Mouse (Mus musculus) c-Kit-positive CD71-positive TER-119-negative erythroid progenitor cells, embryonic 14.5 days (primary cell): ENCODE measurements around the gene Nav2.

Experiments used
- DNase-seq: peaks from one replicate; pipeline ENCODE4 v3.0.0-alpha.2; 2013; ENCODE audit warnings: low read depth

Gene Nav2

DNA sequence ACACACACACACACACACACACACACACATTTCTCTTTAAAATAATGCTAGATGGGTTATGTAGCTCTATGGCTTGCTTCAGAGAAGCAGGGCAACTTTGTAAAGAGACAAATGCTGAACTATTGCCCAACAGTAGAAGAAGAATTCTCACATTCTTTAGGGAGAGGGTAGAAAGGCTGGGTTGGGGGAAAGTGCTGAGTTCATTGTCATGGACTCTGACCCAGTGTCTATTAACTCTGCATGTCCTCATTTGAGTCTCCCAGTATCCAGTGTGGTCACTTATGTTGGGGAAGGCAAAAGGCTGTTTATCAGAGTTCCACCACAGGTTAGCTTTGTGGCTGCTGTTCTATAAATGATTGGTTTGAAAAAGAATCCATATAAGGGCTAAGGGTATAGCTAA is 584.1 kb downstream of the Nav2 start:
- no peak for DNase-seq

DNA sequence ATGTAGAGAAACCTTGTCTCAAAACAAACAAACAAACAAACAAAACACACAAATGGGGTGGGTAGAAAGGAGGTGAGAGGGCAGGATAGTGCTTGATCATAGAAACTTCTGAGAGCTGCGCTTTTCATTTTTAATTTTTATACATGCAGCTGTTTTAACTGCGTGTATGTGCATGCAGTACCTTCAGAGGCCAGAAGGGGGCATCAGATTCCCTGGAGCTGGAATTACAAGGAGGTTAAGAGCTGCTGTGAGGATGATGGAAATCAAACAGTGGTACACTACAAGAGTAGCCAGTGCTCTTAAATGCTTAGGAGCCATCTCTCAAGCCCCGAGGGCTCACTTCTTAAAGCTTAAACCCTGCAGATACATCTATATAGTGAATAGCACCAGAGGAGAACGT is 584.7 kb downstream of the Nav2 start:
- peak; percentile 7 for DNase-seq

DNA sequence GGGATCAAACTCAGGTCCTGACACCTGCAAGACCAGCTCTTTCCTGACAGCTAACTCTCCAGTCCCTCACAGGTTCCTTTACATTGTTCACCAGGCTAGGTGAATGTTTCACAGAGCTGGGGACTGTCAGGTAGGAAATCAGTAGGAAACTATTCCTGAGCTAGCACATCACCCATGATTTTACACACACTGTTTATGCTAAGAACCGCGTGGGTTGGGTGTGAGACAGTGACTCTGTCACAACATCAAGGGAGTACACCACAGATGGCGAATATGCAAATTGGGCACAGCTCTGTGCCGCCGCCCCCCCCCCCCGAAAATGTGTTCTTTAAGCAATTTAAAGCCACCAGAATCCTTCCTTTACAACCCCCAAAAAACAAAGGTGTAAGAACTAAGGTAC is 586.1 kb downstream of the Nav2 start:
- no peak for DNase-seq

DNA sequence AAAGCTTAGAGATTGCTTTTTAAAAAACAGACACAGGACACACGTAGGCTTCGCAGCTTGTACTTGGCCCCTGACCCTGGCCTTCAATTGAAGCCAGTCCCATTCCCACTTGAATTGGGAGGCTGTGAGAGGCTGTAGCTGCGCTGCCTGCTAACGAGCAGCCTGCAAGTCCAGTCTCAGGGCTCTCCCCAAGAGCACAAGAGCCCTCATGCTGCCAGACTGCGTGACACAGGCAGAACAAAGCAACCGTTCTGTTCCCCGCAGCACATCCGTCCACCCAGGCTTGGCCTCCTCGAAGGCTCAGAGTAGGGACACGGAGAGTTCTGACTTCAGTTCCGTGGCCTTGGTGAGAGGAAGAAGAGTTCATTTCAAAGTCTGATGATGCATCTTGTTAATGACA is 587.6 kb downstream of the Nav2 start:
- no peak for DNase-seq

DNA sequence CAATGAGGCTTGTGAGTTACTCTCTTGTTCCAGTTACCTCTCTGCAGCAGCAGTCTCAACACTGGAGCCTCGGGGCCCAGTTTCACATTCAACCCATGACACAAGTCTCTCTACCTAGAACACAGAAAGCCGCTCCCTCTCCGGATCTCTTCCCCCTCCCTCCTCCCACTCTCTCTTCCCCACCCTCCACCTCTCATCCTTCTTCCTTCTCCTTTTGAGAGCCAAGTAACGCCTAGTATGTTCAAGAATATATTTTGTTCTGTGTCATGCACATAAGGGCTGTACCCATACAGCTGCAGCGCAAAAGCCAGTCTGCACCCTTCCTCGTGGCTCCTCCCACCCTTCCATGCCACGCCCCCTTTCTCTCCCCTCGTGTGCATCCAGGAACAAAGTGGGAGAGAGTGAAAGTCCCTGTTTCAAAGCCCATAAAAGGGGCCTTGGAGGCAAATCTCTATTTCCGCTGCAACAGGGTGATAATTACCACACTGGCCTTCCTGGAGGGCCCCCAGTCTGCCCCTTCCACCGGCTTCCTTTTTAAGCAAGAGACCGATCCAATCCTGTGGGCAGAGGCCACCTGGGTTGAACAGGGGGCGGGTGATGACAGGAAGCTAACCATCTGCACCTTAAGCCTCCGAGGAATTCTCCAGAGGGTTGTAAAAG is 588.4 kb downstream of the Nav2 start:
- DNase-seq = no peak

DNA sequence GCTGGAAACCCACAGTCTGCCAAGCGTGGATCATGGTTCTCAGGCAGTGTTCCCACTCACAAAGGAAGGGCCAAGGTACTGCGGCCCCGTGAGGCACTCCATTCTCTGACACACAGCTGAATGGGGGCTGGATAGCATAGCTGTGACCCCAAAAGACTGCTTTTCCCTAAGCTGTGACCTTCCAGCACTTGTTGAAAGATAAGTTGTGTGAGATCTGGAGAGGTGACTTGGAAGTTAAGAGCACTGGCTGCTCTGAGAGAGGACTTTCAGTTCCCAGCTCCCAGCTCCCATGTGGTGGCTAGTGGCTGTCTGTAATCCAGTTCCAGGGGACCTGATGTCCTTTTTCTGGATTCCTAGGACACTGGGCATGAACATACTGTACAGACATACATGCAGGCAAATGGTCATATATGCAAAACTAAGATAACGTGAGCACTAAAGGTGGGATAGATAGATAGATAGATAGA is 588.9 kb downstream of the Nav2 start:
- DNase-seq = no peak

DNA sequence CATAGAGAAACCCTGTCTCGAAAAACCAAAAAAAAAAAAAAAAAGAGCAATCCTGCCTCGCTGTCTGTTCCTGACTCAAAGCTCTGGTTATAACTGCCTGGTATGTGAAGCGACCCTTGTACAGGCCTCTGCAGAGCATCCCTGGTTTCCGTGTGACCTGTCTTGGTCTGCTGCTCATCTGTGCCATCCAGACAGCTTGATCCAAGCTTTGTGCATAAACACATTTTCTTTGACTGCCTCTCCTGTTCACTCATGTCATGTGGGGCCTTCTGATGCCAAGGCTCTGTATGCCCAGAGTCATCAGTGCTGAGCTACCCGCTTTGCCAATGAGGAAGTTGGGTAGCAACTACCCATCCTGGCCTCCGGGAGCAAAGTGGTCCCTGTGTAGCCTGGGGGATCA is 591.1 kb downstream of the Nav2 start:
- DNase-seq = no peak

DNA sequence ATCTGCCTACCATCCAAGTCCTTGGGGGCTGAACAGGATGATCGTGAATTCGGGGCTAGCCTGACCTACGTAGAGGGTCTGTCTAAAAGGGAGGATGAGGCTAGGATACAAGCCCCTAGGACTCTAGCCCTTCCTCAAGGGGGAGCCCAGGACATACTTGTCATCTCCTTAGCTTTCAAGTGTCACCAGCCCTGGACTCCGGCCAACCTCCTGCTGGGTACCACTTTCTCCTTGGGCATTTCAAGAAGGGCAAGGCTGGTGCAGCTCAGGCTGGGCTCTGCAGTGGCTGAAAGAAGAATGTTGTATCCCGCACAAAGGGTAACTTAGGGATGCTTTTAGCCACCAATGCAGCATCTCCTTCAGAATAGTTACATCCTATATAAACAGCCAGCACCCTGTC is 592.4 kb downstream of the Nav2 start:
- DNase-seq = no peak

DNA sequence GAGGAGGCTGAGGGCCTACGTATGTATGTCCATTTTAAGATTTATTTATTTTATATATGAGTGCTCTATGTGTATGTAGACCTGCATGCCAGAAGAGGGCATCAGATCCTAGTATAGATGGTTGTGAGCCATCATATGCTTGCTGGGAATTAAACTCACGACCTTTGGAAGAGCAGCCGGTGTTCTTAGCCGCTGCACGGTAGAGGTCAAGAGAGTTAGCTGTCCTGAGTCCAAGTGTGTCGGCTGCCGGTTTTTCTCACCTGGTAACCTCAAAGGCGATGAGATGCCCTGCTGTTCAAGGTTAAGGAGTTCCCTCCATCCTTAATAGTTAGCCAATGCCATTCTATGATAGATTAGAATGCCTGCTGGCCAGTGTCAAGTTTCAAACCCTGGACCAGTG is 594.9 kb downstream of the Nav2 start:
- DNase-seq = no peak

DNA sequence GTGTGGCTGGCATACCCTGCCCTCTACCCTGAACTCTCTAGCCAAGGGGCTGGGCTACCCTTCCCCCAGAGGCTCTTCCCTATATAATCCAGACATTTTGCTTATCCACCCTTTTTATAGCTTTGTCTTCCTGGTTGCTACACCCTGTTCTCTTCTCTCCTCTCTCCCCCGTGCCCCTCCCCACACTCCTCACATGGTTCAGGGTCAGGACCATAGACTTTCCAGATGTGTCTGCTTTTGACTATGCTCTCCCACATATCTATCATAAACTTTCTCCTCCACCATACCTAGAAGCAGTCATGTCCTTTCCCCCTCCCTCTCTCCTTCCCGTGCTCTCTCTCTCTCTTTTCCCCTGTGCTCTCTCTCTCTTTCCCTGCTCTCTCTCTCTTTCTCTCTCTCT is 595.4 kb downstream of the Nav2 start:
- DNase-seq = no peak

DNA sequence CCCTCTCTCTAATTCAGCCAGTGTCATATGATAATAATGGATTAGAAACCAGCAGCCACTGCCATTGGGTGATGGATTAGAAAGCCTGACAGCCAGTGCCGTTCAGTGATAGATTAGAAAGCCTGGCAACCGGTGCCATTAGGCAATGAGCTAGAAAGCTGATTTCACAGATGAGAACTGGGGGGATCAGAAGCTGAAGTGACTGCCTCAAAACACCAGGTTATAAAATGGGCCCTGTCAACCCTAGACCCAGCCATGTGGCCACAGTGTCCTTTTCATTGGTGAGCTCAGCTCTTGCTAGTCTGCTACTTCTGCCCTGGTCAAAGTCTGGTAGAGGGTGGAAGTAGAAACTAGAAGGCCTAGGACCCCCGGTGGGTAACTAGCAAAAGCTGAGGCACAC is 595.8 kb downstream of the Nav2 start:
- no peak for DNase-seq

DNA sequence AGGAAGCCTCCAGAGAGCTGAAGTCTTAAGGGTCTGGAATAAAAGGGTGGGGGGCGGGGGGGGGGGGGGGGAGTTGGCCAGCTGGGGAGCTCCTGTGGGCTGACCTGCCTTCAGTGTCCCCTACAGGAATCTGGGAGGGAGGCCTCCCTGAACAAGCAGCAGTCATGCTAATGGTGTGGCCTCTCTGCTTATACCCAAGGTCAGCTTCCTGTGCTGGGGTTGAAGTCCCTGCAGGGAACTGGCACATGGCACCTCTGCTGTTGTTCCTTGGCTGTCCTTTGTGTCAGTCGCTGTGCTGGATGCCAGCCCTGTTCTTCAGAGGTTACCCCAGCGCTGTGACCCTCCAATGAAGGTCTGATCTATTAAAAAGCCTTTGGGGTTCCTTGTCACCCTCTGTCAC is 596.5 kb downstream of the Nav2 start:
- DNase-seq = no peak

DNA sequence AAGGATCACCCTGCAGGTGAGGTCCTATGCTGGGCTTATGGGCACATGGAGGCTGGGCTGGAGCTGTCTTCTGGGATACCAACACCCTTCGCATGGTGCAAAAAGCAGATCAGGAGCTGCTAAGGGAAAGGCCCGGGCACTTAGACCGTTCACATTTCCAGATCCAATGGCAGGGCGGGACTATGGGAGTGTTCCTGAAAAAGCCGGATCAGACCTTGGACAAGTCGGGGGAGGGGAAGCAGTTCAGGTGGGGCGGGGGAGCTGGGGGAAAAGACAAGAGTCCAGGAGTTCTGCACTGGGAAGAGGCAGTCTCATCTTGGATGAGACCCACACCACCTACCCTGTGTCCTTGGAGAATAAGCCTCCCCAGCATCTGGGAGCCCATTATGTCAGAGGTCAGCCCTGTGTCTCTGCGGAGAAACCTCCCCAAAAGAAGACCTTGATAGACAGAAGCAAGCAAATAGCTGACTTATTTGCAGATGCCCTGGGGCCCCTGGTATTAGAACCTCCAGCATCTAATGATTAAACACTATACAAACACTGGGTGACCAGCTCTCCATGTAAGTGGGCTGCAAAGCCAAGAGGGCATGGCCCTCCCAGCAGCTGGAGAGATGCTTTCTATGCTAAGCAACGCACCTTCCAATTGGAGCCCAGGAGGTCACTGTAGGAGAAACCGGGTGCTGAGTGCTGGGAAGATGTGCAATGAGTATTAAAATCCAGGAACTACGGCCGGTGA is 597.7 kb downstream of the Nav2 start:
- DNase-seq = no peak

DNA sequence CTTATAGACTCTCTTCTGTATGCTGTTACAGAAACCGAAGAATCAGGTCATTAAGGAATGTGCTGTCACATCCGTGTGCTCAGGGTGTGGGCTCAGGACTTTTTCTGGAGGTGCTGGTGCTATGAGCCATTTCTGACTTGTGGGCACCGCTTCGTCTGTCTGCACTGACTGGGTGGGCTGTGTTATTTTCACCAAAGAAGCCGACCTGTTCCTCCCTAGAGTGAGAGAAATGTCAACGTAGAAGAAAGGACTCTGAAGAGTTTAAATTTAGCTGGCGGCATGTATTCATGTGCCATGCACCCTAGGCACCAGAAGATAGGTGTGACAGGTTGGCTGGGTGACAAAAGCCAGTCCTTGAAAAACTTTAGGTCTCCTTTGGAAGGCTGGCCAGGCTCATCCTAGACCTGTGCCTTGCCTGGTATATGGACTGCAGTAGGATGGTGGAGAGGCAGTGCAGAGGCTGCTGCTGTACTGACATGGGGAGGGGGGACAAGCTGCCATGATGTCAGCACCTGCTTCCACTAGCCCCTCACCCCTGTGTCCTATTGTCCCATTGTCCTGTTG is 599.5 kb downstream of the Nav2 start:
- no peak for DNase-seq

DNA sequence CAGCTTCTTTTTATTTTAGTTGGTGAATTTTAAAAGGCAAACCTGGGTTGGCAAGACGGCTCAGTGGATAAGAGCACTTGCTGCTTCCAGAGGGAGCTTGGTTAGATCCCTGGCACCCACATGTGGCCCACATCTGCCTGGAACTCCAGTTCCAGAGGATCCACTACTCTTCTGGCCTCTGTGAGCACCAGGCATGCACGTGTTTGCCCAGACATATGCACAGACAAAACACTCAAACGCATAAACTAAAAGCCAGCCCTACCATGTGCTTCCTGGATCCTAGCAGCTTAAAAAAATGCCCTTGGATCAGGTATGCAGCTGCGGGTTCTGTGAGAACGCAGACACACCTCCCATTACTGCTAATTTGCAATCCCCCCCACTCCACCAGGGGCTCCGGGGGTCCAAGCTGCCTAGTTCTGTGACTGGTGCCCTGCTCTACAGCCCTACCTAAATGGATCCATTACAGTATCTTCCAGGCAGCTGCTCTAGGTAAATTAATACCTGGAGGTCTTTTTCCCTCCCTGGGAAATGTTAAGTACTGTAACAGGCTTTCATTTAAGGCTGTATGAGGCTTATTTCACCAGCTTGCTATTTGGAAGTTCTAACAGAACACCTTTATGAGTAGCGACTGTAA is 603.4 kb downstream of the Nav2 start:
- no peak for DNase-seq

DNA sequence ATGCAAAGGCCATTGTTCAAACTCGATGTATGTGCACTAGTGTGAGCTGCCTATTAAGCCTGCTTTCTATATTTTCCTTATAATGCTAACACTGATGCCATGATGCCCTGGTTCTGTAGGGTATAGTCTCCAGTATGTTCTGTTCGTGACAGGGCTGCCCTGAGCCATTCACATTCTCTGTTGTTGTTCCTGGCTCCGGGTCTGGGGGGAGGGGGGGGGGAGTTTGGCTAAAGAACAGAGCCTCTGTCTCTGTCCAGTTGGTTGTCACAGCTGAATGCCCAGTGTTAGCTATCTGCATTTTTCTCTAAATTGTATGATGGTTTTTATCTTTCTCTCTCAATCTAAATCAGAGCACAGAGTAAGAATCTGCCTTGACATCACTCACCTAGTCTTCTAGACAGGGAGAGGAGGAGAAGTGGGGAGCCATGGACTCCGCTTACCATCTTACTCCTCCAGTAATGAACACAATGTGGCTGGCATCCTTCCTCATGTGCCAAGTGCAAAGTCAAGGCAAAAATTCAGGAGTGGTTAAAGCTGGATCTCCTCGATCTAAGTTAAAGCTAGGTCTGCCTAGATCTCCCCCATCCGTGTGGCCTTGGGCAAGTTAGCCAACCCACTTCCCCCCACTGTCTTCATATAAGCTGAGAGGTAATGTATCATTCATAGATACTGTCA is 605.4 kb downstream of the Nav2 start:
- DNase-seq = no peak

DNA sequence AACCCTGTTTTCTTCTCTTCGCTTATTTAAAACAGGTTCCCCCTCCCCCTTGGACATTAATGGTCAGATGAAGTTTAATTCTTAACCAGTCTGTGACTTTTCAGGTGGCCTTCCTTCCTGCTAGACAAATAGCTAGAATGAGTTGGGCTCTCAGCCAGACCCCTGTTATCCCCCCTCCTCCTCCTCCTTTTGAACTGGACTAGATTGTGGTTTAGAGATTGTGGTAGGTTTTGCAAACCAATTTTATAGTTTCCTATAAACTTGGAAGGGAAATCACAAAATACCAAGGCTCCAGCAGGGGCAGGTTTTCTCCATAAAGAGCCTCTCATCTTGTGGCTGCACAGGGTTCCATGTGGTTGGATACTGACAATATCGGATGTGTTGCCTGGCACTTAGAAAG is 606.5 kb downstream of the Nav2 start:
- no peak for DNase-seq

DNA sequence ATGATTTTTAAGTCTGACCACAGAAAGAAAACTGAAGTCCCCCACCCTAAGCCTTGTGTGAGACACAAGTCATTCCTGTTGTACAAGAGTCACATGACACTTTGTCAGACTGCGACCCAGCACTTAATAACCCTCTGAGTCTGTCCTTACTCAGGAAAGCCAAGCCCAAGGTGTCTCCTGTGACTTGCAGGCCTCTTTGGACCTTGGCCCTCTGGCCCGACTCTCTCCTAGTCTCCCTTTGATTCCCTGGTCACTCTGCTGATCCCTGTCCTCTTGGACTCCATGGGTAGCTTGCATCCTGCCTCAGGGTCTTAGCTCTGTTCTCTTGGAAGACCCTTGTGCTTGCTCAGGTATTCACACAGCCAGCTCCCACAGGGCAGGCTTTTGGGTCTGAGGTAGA is 612.0 kb downstream of the Nav2 start:
- no peak for DNase-seq

DNA sequence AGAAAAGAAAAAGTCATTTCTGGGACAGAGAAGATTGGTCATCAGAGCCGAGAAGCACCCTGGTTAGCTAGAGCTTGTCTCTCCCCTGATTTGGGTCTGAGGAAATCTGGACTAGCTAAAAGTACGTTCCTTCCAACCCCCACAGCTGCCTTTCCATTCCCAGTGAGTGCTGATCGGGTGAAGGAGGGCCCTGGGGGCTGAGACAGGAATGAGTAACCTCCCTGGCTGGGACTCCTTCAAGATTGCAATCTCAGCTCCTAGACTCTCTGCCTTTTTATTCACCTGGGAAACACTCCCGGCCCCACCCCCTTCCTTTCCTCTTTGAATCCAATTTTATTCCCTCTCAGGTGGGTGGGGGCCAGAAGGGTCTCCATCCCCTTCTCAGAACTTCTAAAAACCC is 612.8 kb downstream of the Nav2 start:
- DNase-seq = no peak

DNA sequence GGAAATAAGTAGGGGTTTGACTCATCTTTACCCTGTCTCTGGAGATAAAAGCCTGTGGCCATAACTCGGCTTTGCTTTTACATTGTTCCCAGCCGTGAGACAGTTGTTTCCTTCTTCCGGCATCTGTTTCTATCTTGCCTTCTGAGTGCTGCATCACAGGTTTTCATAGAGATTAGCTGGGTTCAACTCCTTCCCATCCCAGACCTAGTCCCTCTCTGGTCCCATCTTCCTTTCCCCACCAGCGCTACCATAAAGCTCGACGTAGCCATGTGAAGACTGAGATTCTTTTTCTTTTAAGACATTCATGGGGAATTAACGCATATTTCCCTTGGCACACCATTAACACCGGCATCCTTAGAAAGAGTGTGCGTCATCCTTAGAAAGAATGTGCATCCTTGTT is 613.5 kb downstream of the Nav2 start:
- no peak for DNase-seq

DNA sequence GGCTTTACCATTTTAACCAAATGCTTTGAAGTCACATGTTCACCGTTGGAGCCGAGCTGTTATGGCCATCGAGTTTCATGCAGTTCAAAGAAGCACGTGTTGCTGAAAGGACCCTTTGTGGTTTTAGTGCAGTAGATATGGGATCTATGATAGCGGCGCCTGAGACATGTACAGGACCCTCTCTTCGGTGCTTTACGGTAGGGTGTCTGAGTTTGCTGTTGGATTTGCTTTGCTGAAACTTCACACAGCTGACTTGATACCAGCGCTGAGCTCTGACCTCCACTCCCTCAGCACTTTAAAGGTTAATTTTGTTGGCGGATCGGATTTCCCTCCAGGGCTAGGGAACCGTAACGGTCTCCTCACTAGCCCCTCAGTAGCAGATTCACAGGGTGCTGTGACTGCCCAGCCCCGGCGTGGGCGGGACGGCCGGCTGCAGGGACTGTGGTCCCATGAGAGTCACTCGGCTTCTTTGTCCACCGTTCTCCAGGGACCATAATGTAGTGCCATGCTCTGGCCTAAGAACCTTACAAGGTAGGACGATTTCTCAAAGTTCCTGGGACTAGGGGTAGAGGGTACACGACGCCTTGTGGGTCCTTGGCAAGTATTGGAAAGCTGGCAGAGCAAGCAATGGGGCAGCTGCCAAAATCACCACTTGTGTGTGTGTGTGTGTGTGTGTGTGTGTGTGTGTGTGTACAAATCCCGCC is 614.0 kb downstream of the Nav2 start:
- DNase-seq = no peak

DNA sequence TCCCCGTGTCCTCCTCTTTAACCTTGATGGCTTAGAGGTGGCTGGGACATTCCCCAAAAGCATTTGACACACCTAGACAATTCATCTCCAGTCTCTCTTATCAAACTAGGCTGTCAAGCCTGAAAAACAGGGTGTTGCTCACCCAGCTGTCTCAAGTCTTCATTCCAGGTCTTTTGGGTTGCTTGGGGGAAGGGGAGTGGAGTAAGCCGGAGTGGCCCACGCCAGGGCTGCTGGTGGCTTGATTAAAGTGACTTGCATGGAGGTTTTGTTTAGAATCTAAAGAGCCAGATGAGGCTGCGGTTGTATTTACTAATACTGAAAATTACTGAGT is 614.6 kb downstream of the Nav2 start:
- no peak for DNase-seq
